Mouse (Mus musculus) ES-Bruce4 (cell line): ENCODE data around the gene St6gal1. TPM values are rescaled to one million over a fixed set of nuclear protein-coding genes. Genes with fewer than 3 reads are reported as not detected.

Experiments
- H3K27ac ChIP-seq: 2 replicates; pipeline ENCODE4 v1.5.1; 2012; ENCODE audit warnings: low read length, inconsistent platforms; ENCODE audit not compliant: insufficient read depth
- H3K27me3 ChIP-seq: 2 replicates; pipeline ENCODE4 v1.6.1; 2012; ENCODE audit warnings: mild to moderate bottlenecking, low read length, inconsistent platforms; ENCODE audit not compliant: control insufficient read depth, poor library complexity, insufficient read depth, severe bottlenecking
- H3K36me3 ChIP-seq: 2 replicates; pipeline ENCODE4 v1.6.1; 2012; ENCODE audit warnings: inconsistent platforms, mild to moderate bottlenecking, low read length, moderate library complexity; ENCODE audit not compliant: control insufficient read depth, poor library complexity, insufficient read depth, severe bottlenecking
- H3K4me1 ChIP-seq: one replicate; pipeline ENCODE4 v1.8.1; 2011; ENCODE audit warnings: low read length; ENCODE audit not compliant: control insufficient read depth, insufficient read depth
- H3K4me3 ChIP-seq: 2 replicates; pipeline ENCODE4 v1.5.1; 2011; ENCODE audit warnings: low read depth, mild to moderate bottlenecking, low read length
- H3K9ac ChIP-seq: 2 replicates; pipeline ENCODE4 v1.6.1; 2012; ENCODE audit warnings: low read depth, mild to moderate bottlenecking, inconsistent platforms; ENCODE audit not compliant: poor library complexity, severe bottlenecking
- H3K9me3 ChIP-seq: replicated peaks from 2 replicates; pipeline ENCODE4 v1.6.1; 2012; ENCODE audit warnings: mild to moderate bottlenecking, low read length, inconsistent platforms; ENCODE audit not compliant: control insufficient read depth, poor library complexity, insufficient read depth, severe bottlenecking
- CTCF ChIP-seq: IDR thresholded peaks from one replicate; pipeline ENCODE4 v1.8.1; 2011; ENCODE audit warnings: low read depth, low read length
- EP300 ChIP-seq: IDR thresholded peaks from 2 replicates; pipeline ENCODE4 v1.6.1; 2011; ENCODE audit warnings: low read depth, low read length; ENCODE audit not compliant: insufficient read depth
- POLR2A ChIP-seq: IDR thresholded peaks from one replicate; pipeline ENCODE4 v1.8.1; 2011; ENCODE audit warnings: low read length; ENCODE audit not compliant: insufficient read depth
- polyA plus RNA-seq: library from polyadenylated mRNA; stranded (reverse); fragments of >200 nt; gene quantifications from 2 replicates; pipeline ENCODE4 v1.2.4, GENCODE M21; 2011; ENCODE audit warnings: low read depth; ENCODE audit not compliant: missing spikeins, insufficient read depth, insufficient read length

St6gal1 gene
- polyA plus RNA-seq, 1 experiment, result 14.0 TPM

GRCm38 (mm10) chr16:23332136-23332535 lies 107.6 kb downstream of the St6gal1 start:
- Histone ChIP-seq H3K9me3 (no peaks in the 10 kb centered on the region), H3K27me3 (no peaks in the 10 kb centered on the region), H3K4me1 (peaks cover 2% of the 10 kb centered on the region), H3K27ac (no peak overlapping the region), H3K4me3 (no peak overlapping the region), H3K9ac (no peak overlapping the region), H3K36me3 (0 out of 2 replicates have a peak, but pooled peaks cover 2% of the 10 kb centered on the region)
- TF ChIP-seq EP300 (no peak), POLR2A (no peak), CTCF (no peak)

GRCm38 (mm10) chr16:23332686-23333085 lies 108.1 kb downstream of the St6gal1 start:
- Histone ChIP-seq H3K4me3 (no peak overlapping the region), H3K36me3 (0 out of 2 replicates have a peak, but pooled peaks cover 2% of the 10 kb centered on the region), H3K27me3 (no peaks in the 10 kb centered on the region), H3K9me3 (no peaks in the 10 kb centered on the region), H3K4me1 (no peaks in the 10 kb centered on the region), H3K9ac (no peak overlapping the region), H3K27ac (no peak overlapping the region)
- TF ChIP-seq EP300, result no peak
- TF ChIP-seq POLR2A, result no peak
- no peak for TF ChIP-seq CTCF

- Histone ChIP-seq H3K27me3 (no peaks in the 10 kb centered on the region), H3K4me3 (no peak overlapping the region), H3K4me1 (no peaks in the 10 kb centered on the region), H3K27ac (no peak overlapping the region), H3K9me3 (no peaks in the 10 kb centered on the region), H3K9ac (no peak overlapping the region), H3K36me3 (no peaks in the 10 kb centered on the region)
- TF ChIP-seq CTCF (no peak), POLR2A (no peak), EP300 (no peak)
Observed at GRCm38 (mm10) chr16:23333875-23334551, 109.5 kb downstream of the St6gal1 start.

GRCm38 (mm10) chr16:23337317-23337716 lies 112.8 kb downstream of the St6gal1 start:
- no peak overlapping the region for H3K4me3 ChIP-seq
- H3K4me1 ChIP-seq, result no peaks in the 10 kb centered on the region
- TF ChIP-seq EP300 (no peak), POLR2A (no peak), CTCF (no peak)
- no peak overlapping the region for H3K9ac ChIP-seq
- H3K27ac ChIP-seq, result no peak overlapping the region
- no peaks in the 10 kb centered on the region for H3K9me3 ChIP-seq
- no peaks in the 10 kb centered on the region for H3K36me3 ChIP-seq
- H3K27me3 ChIP-seq, result no peaks in the 10 kb centered on the region

- Histone ChIP-seq H3K9ac (no peak overlapping the region), H3K27ac (no peak overlapping the region), H3K9me3 (no peaks in the 10 kb centered on the region), H3K4me1 (no peaks in the 10 kb centered on the region), H3K4me3 (no peak overlapping the region), H3K27me3 (no peaks in the 10 kb centered on the region), H3K36me3 (no peaks in the 10 kb centered on the region)
- TF ChIP-seq CTCF (no peak), EP300 (no peak), POLR2A (no peak)
Observed at GRCm38 (mm10) chr16:23341254-23341653, 116.7 kb downstream of the St6gal1 start.

- TF ChIP-seq POLR2A (no peak), CTCF (no peak)
- no peaks in the 10 kb centered on the region for H3K9me3 ChIP-seq
- no peaks in the 10 kb centered on the region for H3K36me3 ChIP-seq
- no peak overlapping the region for H3K27ac ChIP-seq
- no peaks in the 10 kb centered on the region for H3K4me1 ChIP-seq
- no peak overlapping the region for H3K9ac ChIP-seq
- H3K27me3 ChIP-seq, result no peaks in the 10 kb centered on the region
- H3K4me3 ChIP-seq, result no peak overlapping the region
Observed at GRCm38 (mm10) chr16:23350802-23351201, 126.3 kb downstream of the St6gal1 start.
